Mouse (Mus musculus) lung, postnatal 10 days (tissue): Measurements from ENCODE around the gene Taf3.

Experiments
- DNase-seq: peaks from one replicate; pipeline ENCODE4 v3.0.0; 2021

The Taf3 gene

DNA sequence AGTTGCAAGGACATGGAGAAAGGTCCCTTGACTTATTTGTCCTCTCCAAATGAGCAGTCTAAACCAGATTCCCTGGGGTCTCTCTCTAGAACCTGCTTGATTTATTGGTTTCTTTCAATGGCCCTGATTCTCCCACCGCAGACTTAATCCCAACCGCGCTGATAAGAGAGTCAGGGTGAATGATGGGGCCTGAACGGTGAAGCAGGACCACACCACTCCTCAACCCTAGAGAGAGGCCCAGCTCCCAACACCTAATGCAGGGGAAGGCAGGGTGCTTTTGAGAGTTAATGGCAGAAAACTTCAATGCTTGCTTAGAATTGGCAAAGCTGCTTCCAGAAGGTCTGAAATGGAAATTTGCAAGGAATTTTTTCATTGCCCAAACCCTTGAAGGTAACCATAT is 173.2 kb downstream of the Taf3 start:
- DNase-seq, result no peak

DNA sequence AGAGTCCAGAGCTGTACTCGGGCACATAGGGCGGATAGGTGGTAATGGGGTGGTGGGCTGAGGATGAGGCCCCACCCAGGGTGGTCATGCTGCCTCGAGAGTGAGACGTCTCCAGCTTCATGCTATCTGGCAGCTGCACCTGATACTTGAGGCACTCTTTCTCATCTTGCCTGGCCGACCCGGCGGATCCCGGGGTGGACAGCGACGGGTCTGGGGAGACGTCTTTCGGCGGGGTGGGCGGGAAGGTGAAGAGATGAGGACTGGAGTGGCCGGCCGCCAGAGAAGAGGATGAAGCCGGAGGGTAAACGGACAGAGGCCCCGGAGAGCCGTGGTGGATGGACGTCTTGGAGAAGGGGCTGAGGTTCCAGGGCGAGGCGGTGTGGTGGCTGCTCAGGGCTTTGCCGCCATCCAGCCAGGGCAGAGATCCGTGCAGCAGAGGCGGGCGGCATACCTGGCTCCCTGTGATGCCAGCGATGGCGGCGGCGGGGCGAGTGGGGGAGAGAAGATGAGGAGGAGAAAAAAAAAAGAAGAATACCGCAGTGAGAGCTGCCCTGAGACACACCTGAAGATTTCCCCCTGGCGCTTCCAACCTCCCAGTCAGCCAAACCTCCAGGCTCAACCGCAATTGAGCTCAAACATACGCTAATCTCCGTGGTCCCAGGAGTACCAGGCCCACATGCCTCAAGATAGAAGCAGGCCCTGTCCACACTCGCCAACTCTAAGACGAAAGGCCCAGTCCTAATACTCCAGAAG is 173.8 kb downstream of the Taf3 start:
- DNase-seq, result no peak

DNA sequence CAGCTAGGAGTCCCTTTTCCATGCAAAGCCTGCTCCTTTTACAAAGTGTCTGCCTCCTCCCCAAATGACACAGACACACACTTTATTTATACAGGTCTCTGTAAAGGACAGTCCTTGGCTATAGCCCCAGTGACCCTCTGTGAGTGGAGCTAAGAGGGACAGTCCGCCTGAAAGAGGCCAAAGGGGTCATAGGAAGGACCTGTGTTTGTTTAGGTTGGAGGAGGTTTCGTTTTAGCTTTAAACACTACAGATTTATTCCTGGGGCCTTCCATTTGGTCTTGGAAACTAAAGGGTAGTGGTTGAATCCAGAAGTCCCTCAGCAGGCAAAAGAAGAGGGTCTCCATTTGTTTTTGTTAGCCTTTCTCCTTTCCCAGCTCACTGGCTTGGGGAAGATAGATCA is 174.6 kb downstream of the Taf3 start:
- no peak for DNase-seq

DNA sequence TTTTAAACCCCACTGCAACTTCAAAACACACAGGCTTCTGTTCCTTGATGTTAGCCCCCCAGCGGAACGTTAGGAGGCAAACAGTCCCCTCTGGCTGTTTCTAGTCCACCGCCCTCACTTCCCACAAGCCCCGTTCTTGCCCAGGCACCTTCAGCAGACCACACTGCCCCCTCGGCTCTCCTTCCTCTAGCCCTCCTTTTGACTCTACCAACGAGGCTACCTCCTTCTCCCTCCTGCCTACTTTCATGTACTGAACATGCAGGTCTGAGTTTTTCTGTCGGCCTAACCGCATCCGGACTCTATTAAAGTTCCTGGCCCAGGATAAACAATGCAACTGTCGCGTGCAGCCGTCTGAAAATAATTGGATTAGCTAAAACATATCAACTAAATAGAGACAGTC is 175.7 kb downstream of the Taf3 start:
- DNase-seq, result no peak

DNA sequence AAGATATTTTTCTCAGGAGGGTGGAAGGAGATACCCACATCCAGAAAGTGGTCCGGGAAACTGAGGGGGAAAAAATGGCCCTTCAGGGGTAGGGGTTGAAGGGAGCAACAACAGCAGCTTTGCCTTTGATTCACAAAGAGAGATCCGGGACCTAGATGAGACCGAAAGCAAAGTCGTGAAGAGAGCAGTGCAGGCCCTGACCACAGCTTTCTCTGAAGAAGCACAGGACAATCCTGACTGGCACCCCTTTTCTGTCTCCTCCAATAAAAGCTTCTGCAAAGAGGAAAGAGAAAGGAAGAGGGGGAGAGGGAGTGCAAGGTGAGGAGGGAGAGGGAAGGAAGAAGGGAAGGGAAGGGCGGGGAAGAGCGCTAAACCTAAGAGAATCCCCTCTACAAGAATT is 176.6 kb downstream of the Taf3 start:
- no peak for DNase-seq

DNA sequence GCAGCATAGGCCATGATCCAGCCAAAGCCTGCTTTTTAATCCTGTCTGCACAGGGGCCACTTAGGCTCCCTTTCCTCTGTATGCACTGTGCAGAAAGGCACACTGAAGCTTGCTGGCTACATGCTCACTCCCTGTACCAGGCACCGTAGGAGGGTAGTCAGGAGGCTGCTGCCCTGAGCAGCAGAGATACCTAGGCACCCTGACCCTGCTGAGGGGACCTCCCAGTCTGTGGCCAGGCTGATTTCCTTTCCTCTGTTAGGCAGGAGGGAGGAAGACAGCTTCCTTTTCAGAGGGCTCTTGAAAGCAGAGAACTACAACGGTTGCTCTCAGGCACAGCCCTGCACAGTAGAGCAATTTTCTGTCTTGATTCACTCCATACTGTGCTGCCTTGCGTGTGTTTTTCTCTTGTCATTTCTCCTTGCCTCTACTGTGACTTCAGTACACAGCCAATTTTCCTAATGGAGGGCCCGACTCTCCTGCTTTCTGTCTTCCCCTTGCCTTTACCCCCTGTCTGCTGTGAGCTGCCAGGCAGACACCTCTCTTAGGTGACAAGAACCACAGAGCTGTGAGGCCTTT is 177.2 kb downstream of the Taf3 start:
- DNase-seq, result no peak

DNA sequence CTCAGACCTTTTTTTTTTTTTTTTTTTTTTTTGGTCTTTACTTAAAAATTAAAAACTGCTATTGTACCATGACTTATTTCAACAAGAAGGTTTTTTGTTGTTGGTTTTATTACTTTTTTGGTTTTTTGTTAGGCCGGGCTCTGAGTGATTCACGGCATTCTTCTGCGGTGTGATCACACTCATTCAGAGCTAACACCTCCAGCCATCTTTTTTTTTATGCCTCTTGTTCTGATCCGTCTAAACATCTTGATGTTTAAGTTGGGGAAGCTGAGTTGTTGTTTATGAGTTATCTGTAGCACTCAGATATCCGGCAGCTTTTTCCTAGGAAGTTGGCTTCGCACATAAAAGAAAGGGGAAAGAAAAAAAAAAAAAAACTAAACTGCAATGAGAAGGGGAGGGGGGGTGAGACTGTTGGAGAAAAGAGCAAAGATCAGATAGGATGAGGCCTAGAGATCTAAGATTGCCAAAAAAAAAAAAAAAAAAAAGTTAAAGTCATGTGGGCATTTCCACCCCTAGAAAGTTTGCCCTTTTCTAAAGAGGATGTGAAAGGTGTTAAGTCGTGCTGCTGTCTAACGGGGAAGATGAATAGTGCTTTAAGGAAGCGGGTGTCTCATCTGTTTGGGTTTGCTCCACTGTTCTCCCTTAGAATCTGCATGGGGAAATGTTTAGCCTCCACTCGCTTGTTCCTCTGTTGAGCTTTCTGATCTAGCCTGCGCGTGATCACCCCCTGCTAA is 181.1 kb downstream of the Taf3 start:
- DNase-seq, result no peak
